Mouse (Mus musculus): ENCODE measurements around the gene Akap7.

Akap7 gene

DNA sequence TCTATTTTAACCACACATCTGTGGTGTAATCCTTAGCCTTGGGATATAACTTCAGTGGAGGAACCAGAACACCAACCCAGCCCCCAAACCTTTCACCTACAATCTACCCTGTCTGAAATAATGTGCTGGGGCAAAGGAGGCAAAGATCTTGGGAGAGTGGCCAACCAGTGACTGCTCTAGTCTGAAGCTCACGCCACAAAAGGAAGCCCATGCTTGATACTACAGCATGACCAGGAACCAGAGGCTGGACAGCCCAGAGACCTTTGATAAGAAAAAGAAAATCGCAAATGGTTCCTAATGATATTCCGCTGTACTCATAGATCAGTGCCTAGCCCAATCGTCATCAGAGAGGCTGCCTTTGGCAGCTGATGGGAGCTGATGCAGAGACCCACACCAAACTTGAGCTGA lies 9.4 kb downstream of the Akap7 start:
- intact Hi-C loops (cut with DNase I), result no loop called here

DNA sequence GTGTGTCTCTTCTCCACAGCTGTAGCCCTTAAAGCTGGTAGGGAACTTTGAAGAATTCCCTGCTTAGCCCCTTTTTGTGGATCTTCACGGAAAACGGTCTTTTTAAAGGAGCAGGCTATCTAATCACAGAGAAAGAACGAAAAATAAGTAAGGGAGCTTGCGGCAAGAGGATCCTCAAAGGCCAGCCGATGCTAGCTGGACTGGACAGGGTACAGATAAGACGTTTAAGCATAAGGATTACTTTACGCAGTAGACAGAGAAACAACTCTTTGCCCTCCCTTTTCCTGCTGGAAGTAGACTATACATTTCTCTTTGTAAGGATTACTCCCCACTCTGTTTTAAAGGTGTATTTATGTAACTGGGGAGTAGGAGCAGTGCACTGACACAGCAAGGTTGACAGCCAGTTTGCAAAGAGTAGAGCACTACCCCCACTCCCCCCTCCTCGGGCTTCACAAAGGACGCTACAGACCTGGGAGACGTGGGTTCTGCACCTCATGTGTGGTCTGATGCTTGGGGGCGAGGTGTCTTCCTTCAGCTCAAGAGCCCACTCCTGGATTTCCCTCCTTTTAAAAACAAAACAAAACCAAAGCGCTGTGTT lies 9.9 kb downstream of the Akap7 start:
- intact Hi-C loops (cut with DNase I), result loop anchor here (2.0 kb wide), 1 partner anchor 61 kb away; the partner anchor contains the start of gene Epb41l2

DNA sequence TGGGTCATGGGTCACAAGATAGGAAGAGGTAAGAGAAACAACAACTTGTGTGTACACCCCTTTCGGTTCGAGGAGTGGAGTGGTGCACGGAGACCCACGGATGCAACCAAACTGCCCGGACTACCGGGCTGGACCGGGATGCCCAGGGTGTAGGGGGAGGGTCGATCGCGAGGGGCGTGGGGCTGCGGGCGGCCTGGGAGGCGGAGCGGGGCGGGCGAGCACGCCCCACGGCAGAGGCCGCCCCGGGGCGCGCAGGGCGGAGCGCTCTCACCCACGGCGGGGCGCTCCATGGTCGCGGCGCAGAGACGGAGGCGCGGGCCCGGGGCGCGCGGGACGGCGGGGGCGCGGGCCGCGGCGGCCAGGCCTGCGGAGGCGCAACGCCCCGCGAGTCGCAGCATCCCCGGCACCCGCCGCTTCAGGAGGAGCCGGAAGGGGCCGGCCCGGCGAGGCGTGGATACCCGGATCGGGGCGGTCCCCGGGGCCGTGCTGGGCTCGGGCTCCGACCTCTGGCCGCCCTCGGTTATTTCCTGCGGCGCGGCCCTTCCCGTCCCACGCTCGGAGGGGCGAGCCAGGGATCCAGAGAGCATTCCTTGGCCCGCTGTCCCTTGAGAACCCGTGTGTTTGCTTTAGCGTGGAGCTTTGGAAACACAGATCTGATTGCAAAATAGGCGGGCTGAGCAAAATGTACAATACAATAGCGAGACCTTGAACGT lies 10.9 kb downstream of the Akap7 start:
- intact Hi-C loops (cut with DNase I), result loop anchor here (2.0 kb wide), 1 partner anchor 62 kb away; the partner anchor contains the start of gene Epb41l2

DNA sequence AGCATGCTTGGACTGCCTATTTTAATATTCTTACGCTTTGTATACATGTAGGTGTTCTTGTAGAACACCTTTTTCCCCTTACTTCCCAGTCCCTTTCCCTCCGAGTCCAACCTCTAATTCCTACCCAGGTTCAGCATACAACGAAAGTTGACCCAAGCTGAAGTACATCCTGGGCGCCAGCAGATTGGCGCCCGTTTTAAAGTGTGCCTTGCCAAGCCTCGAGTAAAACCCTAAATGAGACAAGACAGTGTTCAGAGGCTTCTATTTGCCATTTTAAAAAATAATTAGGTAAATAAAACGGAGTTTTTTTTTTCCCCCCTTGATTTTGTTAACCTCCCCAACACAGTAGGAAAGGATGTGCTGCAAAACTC lies 11.4 kb downstream of the Akap7 start:
- intact Hi-C loops (cut with DNase I), result loop anchor here (2.0 kb wide), 1 partner anchor 63 kb away; the partner anchor contains the start of gene Epb41l2

DNA sequence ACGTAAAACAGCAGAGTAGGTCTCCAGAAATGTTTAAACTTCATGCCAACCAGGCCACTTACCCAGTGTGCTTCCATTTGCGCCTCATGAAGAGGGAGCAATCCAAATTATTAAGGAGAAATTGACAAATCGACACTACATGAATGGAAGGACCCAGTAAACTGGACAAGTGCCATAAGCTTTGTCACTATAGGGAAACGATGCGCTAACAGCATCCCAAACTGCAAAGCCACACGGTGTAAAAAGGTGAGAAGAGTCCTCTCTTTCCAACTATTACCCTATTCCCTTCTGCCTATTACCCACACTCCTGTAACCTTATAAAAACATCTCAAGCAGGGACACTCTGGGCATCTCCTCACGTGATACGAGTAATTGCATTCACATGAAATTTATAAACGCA lies 11.8 kb downstream of the Akap7 start:
- intact Hi-C loops (cut with DNase I), result loop anchor here (2.0 kb wide), 1 partner anchor 63 kb away; the partner anchor contains the start of gene Epb41l2

DNA sequence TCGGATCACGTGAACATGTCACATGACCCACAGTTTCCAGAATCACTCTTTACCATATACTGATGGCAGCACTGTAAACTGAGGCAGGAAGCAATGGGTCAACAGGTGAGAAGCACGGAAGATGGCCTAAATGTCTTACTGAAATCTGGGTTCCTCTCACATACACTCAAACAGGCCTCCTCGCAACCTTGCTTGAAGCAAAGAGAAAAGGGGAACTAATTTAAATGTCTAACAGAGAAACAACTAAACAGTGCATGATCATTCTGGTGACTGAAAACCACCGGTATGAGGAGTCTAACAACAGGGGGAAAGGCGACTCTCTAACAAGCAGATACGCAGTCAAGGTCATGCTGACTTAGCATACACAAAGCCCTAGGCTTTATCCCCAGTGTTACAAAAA lies 12.7 kb downstream of the Akap7 start:
- intact Hi-C loops (cut with DNase I), result no loop called here

DNA sequence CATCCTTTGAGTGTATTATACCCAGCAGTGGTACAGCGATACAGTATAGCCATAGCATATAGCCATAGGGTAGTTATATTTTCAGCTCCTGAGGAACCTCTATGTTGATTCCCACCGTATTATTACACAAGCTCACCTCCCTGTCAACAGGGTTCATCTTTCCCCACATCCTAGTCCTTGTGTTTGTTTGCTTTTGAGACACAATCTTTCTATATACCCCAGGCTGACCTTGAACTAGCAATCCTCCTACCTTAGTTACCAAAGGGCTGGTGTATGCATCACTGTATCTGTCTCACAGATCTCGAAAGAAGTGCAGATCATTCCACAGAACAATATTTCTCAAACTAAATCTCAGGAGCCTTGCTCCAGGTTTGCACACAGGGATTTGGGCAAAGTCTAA lies 13.9 kb downstream of the Akap7 start:
- intact Hi-C loops (cut with DNase I), result no loop called here

DNA sequence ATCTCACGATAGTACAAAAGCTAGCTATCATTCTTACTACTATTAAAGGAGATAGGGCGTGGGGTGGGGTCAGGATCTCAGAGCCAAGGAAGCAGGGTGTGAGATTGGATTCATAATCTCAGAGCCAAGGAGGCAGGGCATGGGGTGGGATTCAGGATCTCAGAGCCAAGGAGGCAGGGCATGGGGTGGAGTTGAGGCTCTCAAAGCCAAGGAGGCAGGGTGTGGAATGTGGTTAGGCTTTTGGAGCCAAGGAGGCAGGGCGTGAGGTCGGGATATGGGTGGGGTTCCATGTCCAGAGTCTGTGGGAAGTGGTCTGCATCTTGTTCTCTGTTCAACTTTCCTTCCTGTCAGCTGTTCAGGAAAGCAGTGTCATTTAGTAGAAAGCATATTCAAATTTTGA lies 16.6 kb downstream of the Akap7 start:
- intact Hi-C loops (cut with DNase I), result no loop called here

DNA sequence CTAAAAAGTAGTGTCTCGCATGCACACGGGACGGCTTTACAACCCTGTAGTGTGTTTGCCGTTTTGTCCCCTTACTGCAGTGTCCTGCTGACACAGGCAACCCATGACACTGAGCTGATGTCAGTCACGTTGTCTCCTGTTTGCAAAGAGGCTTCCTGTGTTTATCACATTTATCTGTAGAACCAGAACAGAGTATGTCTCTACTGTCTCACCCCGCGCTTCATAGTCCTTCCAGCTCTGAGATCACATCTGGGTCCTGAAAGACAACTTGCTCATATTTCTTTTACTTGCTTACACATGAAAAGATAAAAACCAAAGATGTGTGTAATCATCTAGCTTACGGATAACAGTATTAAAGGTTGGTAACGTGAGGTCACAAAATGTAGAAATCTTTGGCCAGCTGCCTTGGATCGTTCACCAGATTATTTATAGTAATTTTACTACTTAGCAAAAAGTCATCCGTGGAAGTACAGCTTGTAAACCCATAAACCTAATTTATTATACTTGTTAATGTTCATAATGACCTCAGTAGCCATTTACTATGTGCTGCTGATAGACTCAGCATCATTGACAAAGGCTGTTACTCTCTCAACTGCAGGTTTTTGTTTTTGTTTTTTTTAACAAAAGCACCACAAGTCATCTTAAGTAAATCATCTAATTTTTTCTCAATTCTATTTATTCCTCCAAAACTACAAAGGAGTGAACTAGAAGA lies 22.4 kb downstream of the Akap7 start:
- intact Hi-C loops (cut with DNase I), result no loop called here

DNA sequence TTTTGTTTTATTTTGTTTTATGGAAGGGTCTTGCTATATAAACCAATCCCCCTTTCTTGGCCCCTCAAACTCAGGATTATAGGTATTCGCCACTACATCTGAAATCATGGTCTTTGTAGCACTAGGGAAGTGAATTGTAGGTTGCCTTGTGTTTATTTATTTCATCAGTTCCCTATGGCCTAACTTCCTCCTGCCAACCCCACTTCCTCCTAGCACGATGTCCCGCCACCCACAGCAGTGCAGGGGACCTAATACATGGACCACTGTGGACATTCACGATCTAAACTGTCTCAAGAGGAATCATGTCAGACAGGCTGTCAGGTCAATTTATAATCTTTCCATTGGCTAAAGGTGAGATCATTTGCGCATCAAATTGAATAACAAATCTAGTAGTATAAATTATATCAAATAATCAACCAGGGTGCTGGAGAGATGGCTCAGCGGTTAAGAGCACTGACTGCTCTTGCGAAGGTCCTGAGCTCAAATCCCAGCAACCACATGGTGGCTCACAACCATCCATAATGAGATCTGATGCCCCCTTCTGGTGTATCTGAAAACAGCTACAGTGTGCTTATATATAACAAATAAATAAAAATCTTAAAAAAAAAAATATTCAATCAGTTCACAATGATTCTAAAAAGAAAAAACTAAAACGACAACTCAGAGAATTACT lies 23.1 kb downstream of the Akap7 start:
- intact Hi-C loops (cut with DNase I), result no loop called here

DNA sequence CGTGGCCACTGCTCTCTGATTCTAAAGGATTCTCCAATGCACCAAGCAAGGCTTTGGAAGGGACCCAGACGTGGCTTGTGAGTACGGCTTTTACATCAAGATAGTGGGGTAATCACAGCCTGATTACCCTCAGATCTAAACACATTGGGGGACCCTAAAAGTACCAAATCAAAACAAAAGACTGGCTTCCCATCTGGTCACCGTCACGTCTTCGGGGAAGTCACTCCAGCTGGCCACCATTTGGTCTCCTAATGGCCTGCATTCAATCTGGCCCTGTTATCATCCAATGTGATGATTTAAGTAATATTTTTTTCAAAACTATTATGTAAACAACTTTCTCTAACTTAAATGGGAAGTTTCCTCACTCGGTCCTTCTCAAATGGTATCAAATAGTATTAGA lies 24.3 kb downstream of the Akap7 start:
- intact Hi-C loops (cut with DNase I), result no loop called here

DNA sequence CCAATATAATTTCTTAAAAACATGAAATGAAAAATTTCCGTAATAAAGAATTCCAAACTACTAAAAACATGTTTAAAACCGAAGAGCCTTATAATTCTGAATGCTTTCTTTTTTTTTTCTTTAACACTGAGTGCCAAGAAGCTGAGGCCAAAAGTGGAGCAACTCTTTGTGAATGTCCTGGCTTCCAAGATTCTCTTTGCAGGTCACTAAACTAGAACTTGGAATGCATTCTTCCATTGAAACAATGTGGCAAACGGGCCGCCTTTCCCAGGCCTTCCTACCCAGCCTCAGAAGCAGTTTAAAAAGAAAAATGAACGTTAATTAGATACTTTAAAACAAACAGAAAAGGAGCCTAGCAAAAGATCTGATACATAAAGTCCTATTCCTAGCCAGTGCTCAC lies 27.5 kb downstream of the Akap7 start:
- intact Hi-C loops (cut with DNase I), result no loop called here

DNA sequence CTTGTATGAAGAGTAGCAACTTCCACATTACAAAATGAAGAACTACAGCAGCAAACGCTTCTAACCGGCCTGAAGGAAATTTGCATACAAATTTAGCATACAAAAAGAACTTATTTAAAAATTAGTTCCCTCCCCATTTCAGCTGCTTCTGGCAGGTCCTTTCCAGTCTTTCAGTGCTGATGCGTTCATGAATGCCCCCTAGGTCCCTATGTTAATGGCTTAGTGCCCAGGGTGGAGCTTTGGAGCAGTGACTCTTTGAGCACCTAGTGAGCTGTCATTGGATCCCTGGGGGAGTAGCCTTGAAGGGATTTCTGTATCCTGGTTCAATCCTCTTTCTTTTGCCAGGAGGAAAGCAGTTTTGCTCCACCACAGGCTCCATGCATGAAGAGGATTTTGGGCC lies 28.3 kb downstream of the Akap7 start:
- intact Hi-C loops (cut with DNase I), result no loop called here

DNA sequence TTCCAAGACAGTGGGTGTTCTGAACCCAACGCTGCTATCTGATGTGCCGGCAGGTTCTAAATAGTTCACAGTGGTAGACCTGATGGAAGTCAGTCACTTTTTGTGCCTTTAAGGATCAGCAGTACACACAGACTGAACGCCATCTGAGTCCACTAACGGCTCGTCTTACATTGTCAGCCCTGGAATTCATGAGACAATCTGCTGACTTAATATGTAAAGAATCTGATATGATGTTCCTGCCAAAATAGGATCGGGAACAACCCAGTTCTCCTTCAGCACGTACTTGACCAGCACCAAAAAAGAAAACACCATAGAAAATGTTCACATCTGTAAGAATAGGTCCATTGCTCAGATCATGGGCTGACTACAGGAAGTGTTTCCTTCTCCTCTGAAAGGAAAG lies 32.2 kb downstream of the Akap7 start:
- intact Hi-C loops (cut with DNase I), result no loop called here

DNA sequence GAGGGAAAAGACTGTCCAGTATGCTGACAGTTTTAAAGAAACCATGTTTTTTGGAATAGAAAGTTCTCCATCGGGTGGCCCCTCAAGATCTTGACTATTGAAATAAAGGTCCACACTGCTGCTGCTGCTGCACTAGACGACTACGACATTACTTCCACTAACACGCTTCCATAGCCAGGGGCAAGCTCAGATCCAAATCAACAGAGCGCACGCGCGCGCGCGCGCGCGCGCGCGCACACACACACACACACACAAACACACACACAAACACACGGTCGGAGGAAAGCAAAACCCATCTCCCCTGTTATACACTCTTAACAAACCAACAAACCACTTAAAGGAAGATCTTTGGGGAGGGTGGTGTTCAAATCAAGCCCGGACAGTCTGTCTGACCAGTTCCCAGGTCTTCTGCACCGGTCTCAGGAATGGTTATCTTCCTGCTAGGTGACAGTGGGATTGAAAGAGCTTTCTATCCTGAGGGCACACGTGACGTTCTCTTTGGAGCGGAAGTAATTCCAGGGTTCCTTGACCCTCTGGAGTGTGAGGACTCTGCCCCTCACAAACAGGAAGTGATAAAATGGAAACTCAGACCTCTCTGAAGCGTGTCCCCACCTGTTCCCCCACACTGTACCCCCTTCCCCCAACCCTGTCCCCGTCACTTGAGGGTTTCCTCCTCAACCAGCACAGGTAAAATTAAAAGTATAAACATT lies 32.9 kb downstream of the Akap7 start:
- intact Hi-C loops (cut with DNase I), result no loop called here

DNA sequence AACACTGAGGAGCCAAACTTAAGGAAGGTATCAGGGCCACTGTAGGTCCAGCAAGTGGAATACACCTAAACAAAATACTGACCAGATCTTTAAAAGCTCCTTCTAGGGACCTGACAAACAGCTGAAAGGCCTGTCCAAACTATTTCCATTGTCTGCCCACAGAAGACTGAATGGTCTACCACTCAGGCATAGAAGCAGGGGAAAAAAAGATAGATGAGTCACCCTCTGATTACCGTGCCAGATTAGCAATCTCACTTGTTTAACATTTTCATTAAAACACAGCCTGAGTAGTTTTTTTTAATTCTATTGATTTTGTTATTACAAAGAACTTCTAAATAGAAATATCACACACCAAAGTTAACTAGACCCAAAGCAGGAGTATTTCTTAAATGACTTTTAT lies 33.9 kb downstream of the Akap7 start:
- intact Hi-C loops (cut with DNase I), result no loop called here

DNA sequence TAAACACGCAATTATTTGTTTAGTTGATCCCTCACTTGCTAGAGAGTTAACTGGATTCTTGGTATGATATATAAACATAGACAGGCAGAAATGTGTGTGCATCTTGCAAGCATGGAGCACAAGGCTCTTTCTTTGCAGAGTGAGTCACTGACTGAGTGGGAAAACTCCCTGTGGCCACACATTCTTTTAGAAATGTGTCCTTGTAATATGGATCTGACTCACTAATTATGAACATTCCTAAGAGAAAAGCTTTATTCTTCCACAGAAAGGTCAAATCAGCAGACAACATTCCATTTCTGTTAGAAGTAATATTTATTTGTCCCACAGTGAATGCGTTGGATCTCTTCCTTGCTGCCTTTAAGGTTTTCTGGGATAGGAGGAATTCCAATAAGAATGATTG lies 35.9 kb downstream of the Akap7 start:
- intact Hi-C loops (cut with DNase I), result no loop called here

DNA sequence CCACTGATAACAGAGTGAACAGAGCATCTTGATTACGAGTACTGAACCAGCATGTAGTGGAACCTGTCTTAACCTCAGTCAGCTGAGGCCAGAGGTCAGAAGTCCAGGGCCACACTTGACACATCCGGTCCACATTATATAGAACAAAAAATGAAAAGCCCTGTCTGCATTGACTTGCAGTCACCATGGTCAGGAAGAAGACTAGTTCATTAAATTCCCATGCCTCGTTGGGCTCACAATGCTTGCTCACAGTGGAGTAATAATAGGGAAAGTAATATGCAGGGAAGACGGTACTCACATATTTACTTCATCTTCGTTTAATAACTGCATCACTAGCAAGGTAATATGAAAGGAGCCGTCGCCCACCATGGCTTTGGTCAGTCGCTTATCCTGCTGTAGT lies 36.5 kb downstream of the Akap7 start:
- intact Hi-C loops (cut with DNase I), result no loop called here

DNA sequence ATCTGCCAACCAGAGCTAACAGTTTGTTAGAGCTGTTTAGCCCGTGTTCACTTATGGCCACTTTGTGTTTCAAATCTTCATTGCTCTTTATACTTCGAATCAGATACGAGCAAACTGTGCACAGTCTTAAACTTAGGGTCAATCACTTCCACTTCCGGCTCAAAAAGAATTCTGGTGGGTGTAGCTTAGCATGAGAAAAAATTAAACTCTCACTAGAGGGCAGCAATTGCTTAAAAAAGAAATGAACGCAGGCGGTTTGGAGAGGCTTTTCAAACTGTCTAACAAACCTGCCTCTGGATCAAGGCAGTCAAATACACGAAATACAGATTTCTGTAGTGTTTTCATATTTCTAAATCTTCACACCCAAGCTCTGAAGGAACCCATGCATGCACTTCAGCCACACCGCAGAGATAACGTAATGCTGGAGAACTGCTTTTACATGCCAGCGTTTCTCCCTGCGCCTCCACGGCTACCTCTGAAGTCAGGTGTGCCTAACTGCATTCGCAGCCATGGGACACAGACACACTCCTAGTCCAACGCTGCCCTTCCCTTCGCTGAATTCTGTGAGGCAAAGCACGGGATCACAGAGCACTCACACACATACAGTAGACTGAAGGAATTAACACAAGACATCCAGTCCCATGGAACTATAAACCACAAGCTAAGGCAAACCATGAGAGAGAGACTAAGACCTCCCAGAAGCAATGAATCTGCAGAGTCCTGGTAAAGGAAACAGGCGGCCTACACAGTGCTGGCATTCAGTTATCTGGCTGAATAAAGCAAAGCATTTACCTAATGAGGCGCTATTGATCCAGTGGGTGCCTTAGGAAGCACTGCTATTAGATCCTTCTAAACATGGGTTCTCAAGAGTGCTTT lies 39.0 kb downstream of the Akap7 start:
- intact Hi-C loops (cut with DNase I), result loop anchor here (1.0 to 5.0 kb wide), 2 partner anchors 149 to 220 kb away; no protein-coding TSS in a partner anchor

DNA sequence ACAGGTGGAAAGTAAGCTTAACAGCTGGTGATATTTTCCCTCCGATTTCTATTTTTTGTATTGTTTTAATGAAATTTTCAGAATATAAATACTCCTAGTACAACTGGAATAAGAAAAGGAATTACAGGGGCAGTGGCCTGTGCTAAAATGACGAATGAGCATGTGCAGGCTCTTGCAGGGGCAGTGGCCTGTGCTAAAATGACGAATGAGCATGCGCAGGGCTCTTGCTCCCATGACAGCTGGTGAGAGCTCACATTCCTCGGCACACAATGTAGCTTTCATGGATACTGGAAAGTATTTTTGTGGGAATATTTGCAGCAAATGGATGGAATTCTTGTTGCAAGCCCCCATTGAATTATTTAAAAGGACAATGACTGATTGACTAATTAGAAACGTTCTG lies 46.5 kb downstream of the Akap7 start:
- intact Hi-C loops (cut with DNase I), result no loop called here
